Mouse (Mus musculus): ENCODE results near the gene Yars. TPM values are rescaled to one million over a fixed set of nuclear protein-coding genes. Genes with fewer than 3 reads are reported as not detected.

The Yars gene
- polyA plus RNA-seq, 1 experiment = 11.9 TPM

GRCm38 (mm10) chr4:129246360-129247301, 57.1 kb downstream of the Yars start:
- H3K27ac ChIP-seq (ENCODE audit: control insufficient read depth, insufficient read depth, low read depth, low read length) = no peak overlapping the region
- H3K4me3 ChIP-seq (ENCODE audit: control insufficient read depth, low read depth, low read length) = no peak overlapping the region
- no peak for TF ChIP-seq CTCF (IDR thresholded peaks at IDR 0.05; ENCODE audit: control insufficient read depth, insufficient read depth, insufficient replicate concordance, low read depth, low read length)
- TF ChIP-seq POLR2A (IDR thresholded peaks at IDR 0.05; ENCODE audit: control insufficient read depth, low read depth, low read length) = no peak
- H3K36me3 ChIP-seq (ENCODE audit: control insufficient read depth, insufficient read depth, low read length) = no peaks in the 10 kb centered on the region
- peaks cover 20% of the 10 kb centered on the region for H3K4me1 ChIP-seq (ENCODE audit: control insufficient read depth, insufficient read depth, low read length)
- no peaks in the 10 kb centered on the region for H3K27me3 ChIP-seq (ENCODE audit: control insufficient read depth, insufficient read depth, low read length)

- Histone ChIP-seq H3K4me1 (ENCODE audit: control insufficient read depth, insufficient read depth, low read length) (peaks cover 20% of the 10 kb centered on the region), H3K27me3 (ENCODE audit: control insufficient read depth, insufficient read depth, low read length) (no peaks in the 10 kb centered on the region), H3K27ac (ENCODE audit: control insufficient read depth, insufficient read depth, low read depth, low read length) (no peak overlapping the region), H3K4me3 (ENCODE audit: control insufficient read depth, low read depth, low read length) (peak overlapping the region; percentile 81), H3K36me3 (ENCODE audit: control insufficient read depth, insufficient read depth, low read length) (no peaks in the 10 kb centered on the region)
- TF ChIP-seq CTCF (IDR thresholded peaks at IDR 0.05; ENCODE audit: control insufficient read depth, insufficient read depth, insufficient replicate concordance, low read depth, low read length) = no peak
- TF ChIP-seq POLR2A (IDR thresholded peaks at IDR 0.05; ENCODE audit: control insufficient read depth, low read depth, low read length) = no peak
Measured at GRCm38 (mm10) chr4:129247381-129248242, 58.1 kb downstream of the Yars start.

DNA sequence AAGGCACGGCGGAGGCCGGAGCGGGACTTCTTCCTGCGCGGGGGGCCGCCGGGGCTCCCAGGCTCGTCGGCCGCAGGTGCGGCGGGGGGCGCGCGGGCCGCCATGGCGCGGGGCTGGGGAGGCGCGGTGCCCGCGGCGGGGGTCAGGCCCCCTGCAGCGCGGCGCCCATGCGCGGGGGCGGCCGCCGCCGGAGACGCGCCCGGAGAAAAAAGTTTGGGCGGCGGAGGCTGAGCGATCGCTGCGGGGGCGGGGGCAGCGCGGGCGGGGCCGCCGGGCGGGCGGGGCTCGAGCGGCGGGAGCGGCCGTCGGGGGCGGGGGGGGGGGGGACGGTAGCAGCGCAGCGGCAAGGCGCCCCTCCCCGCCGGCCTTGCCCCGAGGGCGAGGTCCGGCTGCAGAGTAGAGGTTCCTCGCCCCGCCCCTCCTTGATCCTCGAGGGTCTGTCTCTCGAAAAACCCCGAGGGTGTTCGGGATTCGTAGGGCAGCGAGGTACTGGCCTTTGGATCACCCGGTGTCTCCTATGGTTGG, 58.7 kb downstream of the Yars start:
- Histone ChIP-seq H3K4me1 (ENCODE audit: control insufficient read depth, insufficient read depth, low read length) (peaks cover 20% of the 10 kb centered on the region), H3K27me3 (ENCODE audit: control insufficient read depth, insufficient read depth, low read length) (no peaks in the 10 kb centered on the region), H3K4me3 (ENCODE audit: control insufficient read depth, low read depth, low read length) (peak overlapping the region; percentile 81), H3K27ac (ENCODE audit: control insufficient read depth, insufficient read depth, low read depth, low read length) (no peak overlapping the region), H3K36me3 (ENCODE audit: control insufficient read depth, insufficient read depth, low read length) (no peaks in the 10 kb centered on the region)
- TF ChIP-seq POLR2A (IDR thresholded peaks at IDR 0.05; ENCODE audit: control insufficient read depth, low read depth, low read length) = no peak
- TF ChIP-seq CTCF (IDR thresholded peaks at IDR 0.05; ENCODE audit: control insufficient read depth, insufficient read depth, insufficient replicate concordance, low read depth, low read length) = no peak

- H3K27ac ChIP-seq (ENCODE audit: control insufficient read depth, insufficient read depth, low read depth, low read length) = no peak overlapping the region
- TF ChIP-seq POLR2A (IDR thresholded peaks at IDR 0.05; ENCODE audit: control insufficient read depth, low read depth, low read length) = no peak
- TF ChIP-seq CTCF (IDR thresholded peaks at IDR 0.05; ENCODE audit: control insufficient read depth, insufficient read depth, insufficient replicate concordance, low read depth, low read length) = no peak
- no peaks in the 10 kb centered on the region for H3K36me3 ChIP-seq (ENCODE audit: control insufficient read depth, insufficient read depth, low read length)
- H3K4me1 ChIP-seq (ENCODE audit: control insufficient read depth, insufficient read depth, low read length) = peaks cover 20% of the 10 kb centered on the region
- no peak overlapping the region for H3K4me3 ChIP-seq (ENCODE audit: control insufficient read depth, low read depth, low read length)
- no peaks in the 10 kb centered on the region for H3K27me3 ChIP-seq (ENCODE audit: control insufficient read depth, insufficient read depth, low read length)
Measured at GRCm38 (mm10) chr4:129249288-129249687, 59.7 kb downstream of the Yars start.

- Histone ChIP-seq H3K36me3 (ENCODE audit: control insufficient read depth, insufficient read depth, low read length) (no peaks in the 10 kb centered on the region), H3K27ac (ENCODE audit: control insufficient read depth, insufficient read depth, low read depth, low read length) (peak overlapping the region; percentile 20; the same call in 1 of the 2 replicates), H3K27me3 (ENCODE audit: control insufficient read depth, insufficient read depth, low read length) (no peaks in the 10 kb centered on the region), H3K4me1 (ENCODE audit: control insufficient read depth, insufficient read depth, low read length) (peaks cover 27% of the 10 kb centered on the region), H3K4me3 (ENCODE audit: control insufficient read depth, low read depth, low read length) (no peak overlapping the region)
- TF ChIP-seq CTCF (IDR thresholded peaks at IDR 0.05; ENCODE audit: control insufficient read depth, insufficient read depth, insufficient replicate concordance, low read depth, low read length) (no peak), POLR2A (IDR thresholded peaks at IDR 0.05; ENCODE audit: control insufficient read depth, low read depth, low read length) (no peak)
Measured at GRCm38 (mm10) chr4:129250759-129251481, 61.4 kb downstream of the Yars start.

GRCm38 (mm10) chr4:129251482-129252125, 62.0 kb downstream of the Yars start:
- Histone ChIP-seq H3K4me1 (ENCODE audit: control insufficient read depth, insufficient read depth, low read length) (peaks cover 34% of the 10 kb centered on the region), H3K27ac (ENCODE audit: control insufficient read depth, insufficient read depth, low read depth, low read length) (peak overlapping the region; percentile 20; the same call in 1 of the 2 replicates)

More at GRCm38 (mm10) chr4:129251482-129252125, 62.0 kb downstream of the Yars start:
- H3K27me3 ChIP-seq (ENCODE audit: control insufficient read depth, insufficient read depth, low read length) = no peaks in the 10 kb centered on the region
- H3K36me3 ChIP-seq (ENCODE audit: control insufficient read depth, insufficient read depth, low read length) = no peaks in the 10 kb centered on the region
- H3K4me3 ChIP-seq (ENCODE audit: control insufficient read depth, low read depth, low read length) = no peak overlapping the region
- TF ChIP-seq CTCF (IDR thresholded peaks at IDR 0.05; ENCODE audit: control insufficient read depth, insufficient read depth, insufficient replicate concordance, low read depth, low read length) (no peak), POLR2A (IDR thresholded peaks at IDR 0.05; ENCODE audit: control insufficient read depth, low read depth, low read length) (no peak)

All from testis, adult 2 months (tissue).